28 mouse cellular contexts compared by ENCODE assay signal in genomic region chr9:17668260-17668659, GRCm38 (mm10).
"Had no signal": no experiment of that assay in that cellular context is flagged by ENCODE, and none has a peak within 500 bp of the region (broad histone marks: within the 10 kb centered on the region; RNA-seq: fewer than 3 reads in every experiment).

No protein-coding gene starts in this region.

- H3K27me3 ChIP-seq: embryonic facial prominence, embryonic 12.5 days; embryonic facial prominence, embryonic 13.5 days; embryonic facial prominence, embryonic 15.5 days; forebrain, embryonic 12.5 days; forebrain, embryonic 13.5 days; forebrain, embryonic 15.5 days had no signal

- H3K9ac ChIP-seq: embryonic facial prominence, embryonic 12.5 days; embryonic facial prominence, embryonic 13.5 days; embryonic facial prominence, embryonic 15.5 days; forebrain, embryonic 12.5 days; forebrain, embryonic 13.5 days; forebrain, embryonic 15.5 days; forebrain, postnatal 0 days had no signal

- H3K4me3 ChIP-seq: embryonic facial prominence, embryonic 10.5 days; embryonic facial prominence, embryonic 12.5 days; embryonic facial prominence, embryonic 13.5 days; embryonic facial prominence, embryonic 15.5 days; erythroblast, embryonic 14.5 days; forebrain, embryonic 10.5 days; forebrain, embryonic 12.5 days; forebrain, embryonic 13.5 days; forebrain, embryonic 15.5 days; gastrocnemius, adult 2 months had no signal

- H3K36me3 ChIP-seq: embryonic facial prominence, embryonic 10.5 days; embryonic facial prominence, embryonic 12.5 days; embryonic facial prominence, embryonic 13.5 days; embryonic facial prominence, embryonic 15.5 days; forebrain, embryonic 10.5 days; forebrain, embryonic 12.5 days; forebrain, embryonic 15.5 days had no signal

- H3K27ac ChIP-seq: embryonic facial prominence, embryonic 10.5 days; embryonic facial prominence, embryonic 12.5 days; embryonic facial prominence, embryonic 13.5 days; embryonic facial prominence, embryonic 15.5 days; forebrain, embryonic 10.5 days; forebrain, embryonic 12.5 days; forebrain, embryonic 13.5 days; forebrain, embryonic 15.5 days; gastrocnemius, adult 2 months had no signal

- ATAC-seq: forebrain, embryonic 13.5 days; forebrain, embryonic 14.5 days; forebrain, embryonic 15.5 days; forebrain, embryonic 16.5 days; forebrain, postnatal 0 days had no signal

- H3K9me3 ChIP-seq: embryonic facial prominence, embryonic 10.5 days; embryonic facial prominence, embryonic 12.5 days; embryonic facial prominence, embryonic 13.5 days; embryonic facial prominence, embryonic 15.5 days; forebrain, embryonic 10.5 days; forebrain, embryonic 12.5 days; forebrain, embryonic 13.5 days; forebrain, embryonic 15.5 days had no signal

- DNase-seq: cerebellum, adult 2 months; cerebellum, adult 8-10 months; cerebellum, adult 9-10 months; cerebellum, adult 9-11 months; cerebellum, postnatal 10 days; cerebellum, postnatal 14 days; cerebellum, postnatal 25 days; cerebellum, postnatal 36 days; embryo, embryonic 11 days; forebrain, postnatal 0 days; gastrocnemius, adult 2 months; gastrocnemius, postnatal 10 days; gastrocnemius, postnatal 14 days; gastrocnemius, postnatal 25 days; gastrocnemius, postnatal 36 days; heart, adult 11 months; heart, adult 18-20 months had no signal

- H3K4me2 ChIP-seq: embryonic facial prominence, embryonic 12.5 days; embryonic facial prominence, embryonic 13.5 days; embryonic facial prominence, embryonic 15.5 days; forebrain, embryonic 12.5 days; forebrain, embryonic 13.5 days; forebrain, embryonic 15.5 days had no signal

- H3K4me1 ChIP-seq: embryonic facial prominence, embryonic 10.5 days; embryonic facial prominence, embryonic 12.5 days; embryonic facial prominence, embryonic 13.5 days; embryonic facial prominence, embryonic 15.5 days; forebrain, embryonic 10.5 days; forebrain, embryonic 12.5 days; forebrain, embryonic 13.5 days; forebrain, embryonic 15.5 days had no signal
